ENCODE assay signal across 28 mouse cellular contexts in the genomic region with DNA sequence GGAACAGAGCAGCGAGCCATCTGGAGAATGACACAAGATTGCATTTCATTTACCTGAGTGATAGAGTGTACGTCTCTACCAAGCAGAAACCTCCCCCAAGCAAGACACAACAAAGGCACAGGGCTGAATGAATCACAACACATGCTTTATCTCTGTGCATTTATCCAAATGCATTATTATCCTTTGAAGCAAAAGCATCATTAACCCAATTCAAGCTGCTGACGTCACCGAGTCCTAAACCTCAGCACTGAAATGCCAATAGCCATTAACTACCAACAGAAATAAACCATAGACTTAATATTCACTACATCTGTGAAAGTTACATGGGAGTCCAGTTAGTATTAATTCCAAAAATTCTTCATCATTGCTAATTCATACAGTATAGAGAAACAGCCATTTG.
"Had no signal": no experiment of that assay in that cellular context is flagged by ENCODE, and none has a peak within 500 bp of the region (broad histone marks: within the 10 kb centered on the region; RNA-seq: fewer than 3 reads in every experiment).

No protein-coding gene starts in this region.

- H3K4me1 ChIP-seq: heart, embryonic 10.5 days; heart, embryonic 12.5 days; hindbrain, embryonic 10.5 days; hindbrain, embryonic 12.5 days; kidney, embryonic 15.5 days; limb, embryonic 10.5 days; limb, embryonic 12.5 days; liver, embryonic 13.5 days had no signal

- H3K4me2 ChIP-seq: heart, embryonic 12.5 days; hindbrain, embryonic 12.5 days; hindbrain, embryonic 14.5 days; kidney, embryonic 15.5 days; limb, embryonic 12.5 days; liver, embryonic 11.5 days; liver, embryonic 13.5 days had no signal

- H3K4me3 ChIP-seq: gastrocnemius, adult 2 months; heart, embryonic 10.5 days; heart, embryonic 12.5 days; hindbrain, embryonic 10.5 days; hindbrain, embryonic 12.5 days; kidney, embryonic 15.5 days; limb, embryonic 10.5 days; limb, embryonic 12.5 days; liver, embryonic 13.5 days had no signal

- H3K9me3 ChIP-seq: heart, embryonic 10.5 days; heart, embryonic 12.5 days; hindbrain, embryonic 10.5 days; hindbrain, embryonic 12.5 days; kidney, embryonic 15.5 days; limb, embryonic 10.5 days; limb, embryonic 12.5 days; liver, embryonic 13.5 days had no signal

- H3K27me3 ChIP-seq: heart, embryonic 12.5 days; hindbrain, embryonic 12.5 days; kidney, embryonic 15.5 days; limb, embryonic 12.5 days; liver, embryonic 13.5 days had no signal

- H3K9ac ChIP-seq: heart, embryonic 12.5 days; hindbrain, embryonic 12.5 days; hindbrain, embryonic 14.5 days; kidney, embryonic 15.5 days; limb, embryonic 12.5 days; liver, embryonic 13.5 days had no signal

- DNase-seq: gastrocnemius, adult 2 months; gastrocnemius, postnatal 10 days; gastrocnemius, postnatal 25 days; heart, adult 18-20 months; heart, postnatal 10 days; heart, postnatal 4 days; kidney, adult 11 months; kidney, adult 2 months; kidney, adult 9 months; kidney, postnatal 14 days; kidney, postnatal 36 days; layer of hippocampus, adult 9-11 months; layer of hippocampus, postnatal 36 days; liver; liver, embryonic 13.5 days had no signal

- H3K36me3 ChIP-seq: heart, embryonic 10.5 days; heart, embryonic 12.5 days; hindbrain, embryonic 10.5 days; hindbrain, embryonic 12.5 days; kidney, embryonic 15.5 days; limb, embryonic 10.5 days; limb, embryonic 12.5 days; liver, embryonic 13.5 days had no signal

- ATAC-seq: hindbrain, embryonic 16.5 days; inflammation-experienced regulatory T-cells, adult 6 months; intestine, embryonic 16.5 days had no signal

- H3K27ac ChIP-seq: gastrocnemius, adult 2 months; heart, embryonic 10.5 days; hindbrain, embryonic 10.5 days; hindbrain, embryonic 12.5 days; hindbrain, embryonic 14.5 days; kidney, embryonic 15.5 days; kidney, postnatal 0 days; limb, embryonic 10.5 days; limb, embryonic 12.5 days; liver, embryonic 13.5 days had no signal
